Mouse (Mus musculus) megakaryocyte-erythroid progenitor cell, adult 5-6 weeks (primary cell): ENCODE results near the gene Wfikkn2. TPM values are rescaled to one million over a fixed set of nuclear protein-coding genes. Genes with fewer than 3 reads are reported as not detected.
"Not testable (repeated sequence)": the region's sequence is repeated elsewhere in the genome, so short reads cannot be mapped to it uniquely, and the experiment has no call there.

ENCODE experiments used
- ATAC-seq: replicated peaks from 2 replicates; pipeline ENCODE4 v1.8.0; 2016; ENCODE audit warnings: mild to moderate bottlenecking, inconsistent platforms; ENCODE audit not compliant: severe bottlenecking, poor library complexity, low FRiP score, low TSS enrichment
- total RNA-seq, 2 experiments: library from RNA; stranded (forward) in 1 of 2; stranded (reverse) in 1 of 2; fragments of 200-1000, 215-1000 nt in 1 of 2; fragments of >200 nt in 1 of 2; fragmentation: Nextera tagmentation in 1 of 2; gene quantifications; 2 replicates each; pipeline ENCODE4 v1.2.3; 2014 to 2017

The Wfikkn2 gene
- total RNA-seq, 2 experiments from 2014 or later = 0.61 TPM; not detected in 1

- not testable (repeated sequence) for ATAC-seq
Measured at GRCm38 (mm10) chr11:94266155-94266554, 20.4 kb upstream of the Wfikkn2 start.

GRCm38 (mm10) chr11:94265134-94265785 is 19.5 kb upstream of the Wfikkn2 start:
- 0 out of 2 replicates have a peak, but pooled peaks have one; percentile 54 for ATAC-seq

- ATAC-seq = peak; percentile 80
Measured at GRCm38 (mm10) chr11:94261585-94262370, 16.0 kb upstream of the Wfikkn2 start.

- no peak for ATAC-seq
Measured at GRCm38 (mm10) chr11:94259814-94260213, 14.0 kb upstream of the Wfikkn2 start.

- no peak for ATAC-seq
Measured at GRCm38 (mm10) chr11:94257987-94258386, 12.2 kb upstream of the Wfikkn2 start.

- no peak for ATAC-seq
Measured at GRCm38 (mm10) chr11:94255733-94256132, 9.9 kb upstream of the Wfikkn2 start.

- no peak for ATAC-seq
Measured at GRCm38 (mm10) chr11:94253691-94254090, 7.9 kb upstream of the Wfikkn2 start.

- no peak for ATAC-seq
Measured at GRCm38 (mm10) chr11:94253156-94253555, 7.4 kb upstream of the Wfikkn2 start.

GRCm38 (mm10) chr11:94246789-94247061 is 920 bp upstream of the Wfikkn2 start:
- ATAC-seq = no peak

GRCm38 (mm10) chr11:94244385-94244784 is 1.4 kb downstream of the Wfikkn2 start:
- ATAC-seq = no peak

GRCm38 (mm10) chr11:94243422-94244180 is 2.2 kb downstream of the Wfikkn2 start:
- ATAC-seq = peak; percentile 27; the same call in 1 of the 2 replicates

- ATAC-seq = peak; percentile 58
Measured at GRCm38 (mm10) chr11:94242760-94243421, 2.9 kb downstream of the Wfikkn2 start.

GRCm38 (mm10) chr11:94239706-94240105 is 6.1 kb downstream of the Wfikkn2 start:
- no peak for ATAC-seq

GRCm38 (mm10) chr11:94238786-94239185 is 7.0 kb downstream of the Wfikkn2 start:
- ATAC-seq = no peak

GRCm38 (mm10) chr11:94236074-94236473 is 9.7 kb downstream of the Wfikkn2 start:
- ATAC-seq = peak; percentile 92

- no peak for ATAC-seq
Measured at GRCm38 (mm10) chr11:94234857-94235256, 10.9 kb downstream of the Wfikkn2 start.

- peak; percentile 46 for ATAC-seq
Measured at GRCm38 (mm10) chr11:94234380-94234779, 11.4 kb downstream of the Wfikkn2 start.

- no peak for ATAC-seq
Measured at GRCm38 (mm10) chr11:94233405-94233804, 12.4 kb downstream of the Wfikkn2 start.

GRCm38 (mm10) chr11:94231821-94232552 is 13.8 kb downstream of the Wfikkn2 start:
- ATAC-seq = no peak
